Comparison of ENCODE assay signal across 14 mouse cellular contexts in genomic region chr4:7642878-7643590, GRCm38 (mm10).
DNase-seq lines count a peak whose midpoint lies in the region; ATAC-seq lines count a peak whose summit lies in the region.
"Had no signal": no experiment of that assay in that cellular context is flagged by ENCODE, and none has a peak within 500 bp of the region (broad histone marks: within the 10 kb centered on the region; RNA-seq: fewer than 3 reads in every experiment).

No protein-coding gene starts in this region.

- DNase-seq in left cerebral cortex, adult 8-10 months (ENCODE audit: low spot score in 2 of 2) = peak; percentile 1 to 6
- no peak for DNase-seq in left cerebral cortex, postnatal 4 days
- DNase-seq in embryonic facial prominence, embryonic 14.5 days (ENCODE audit: low spot score) = peak; percentile 6
- DNase-seq in layer of hippocampus, adult 8-10 months (ENCODE audit: low spot score in 2 of 2) = peak; percentile 17 to 20
- no peak for DNase-seq in heart, postnatal 10 days
- DNase-seq: cerebellum, postnatal 25 days; gastrocnemius, postnatal 36 days; spleen, adult 18-20 months had no signal

- no peak overlapping the region for H3K9ac ChIP-seq in embryonic facial prominence, embryonic 14.5 days (ENCODE audit: low read depth, low read length)
- H3K9ac ChIP-seq in midbrain, embryonic 15.5 days = no peak overlapping the region
- no peak overlapping the region for H3K9ac ChIP-seq in intestine, embryonic 16.5 days (ENCODE audit: low read depth, low read length)
- H3K9ac ChIP-seq: heart, embryonic 13.5 days; limb, embryonic 15.5 days; lung, embryonic 15.5 days had no signal

- 0 out of 2 replicates have a peak, but pooled peaks cover 2% of the 10 kb centered on the region for H3K9me3 ChIP-seq in embryonic facial prominence, embryonic 14.5 days (ENCODE audit: control insufficient read depth, low read length)
- H3K9me3 ChIP-seq in midbrain, embryonic 15.5 days = no peaks in the 10 kb centered on the region
- no peaks in the 10 kb centered on the region for H3K9me3 ChIP-seq in intestine, embryonic 16.5 days (ENCODE audit: control insufficient read depth, low read length)
- H3K9me3 ChIP-seq: limb, embryonic 15.5 days; lung, embryonic 15.5 days had no signal

- 59% methylated on average over 8 of the region's 8 CpGs for WGBS in embryonic facial prominence, embryonic 14.5 days
- WGBS in midbrain, embryonic 15.5 days = 34% methylated on average over 8 of the region's 8 CpGs
- 80% methylated on average over 8 of the region's 8 CpGs for WGBS in intestine, embryonic 16.5 days

- H3K4me1 ChIP-seq in embryonic facial prominence, embryonic 14.5 days (ENCODE audit: control insufficient read depth, insufficient read depth, low read length) = no peaks in the 10 kb centered on the region
- H3K4me1 ChIP-seq in midbrain, embryonic 15.5 days = peaks cover 7% of the 10 kb centered on the region
- no peaks in the 10 kb centered on the region for H3K4me1 ChIP-seq in intestine, embryonic 16.5 days (ENCODE audit: control insufficient read depth, insufficient read depth, low read length)
- H3K4me1 ChIP-seq: heart, embryonic 13.5 days; limb, embryonic 15.5 days; lung, embryonic 15.5 days had no signal

- H3K4me2 ChIP-seq in embryonic facial prominence, embryonic 14.5 days (ENCODE audit: low read depth, low read length) = no peak overlapping the region
- H3K4me2 ChIP-seq in midbrain, embryonic 15.5 days = peak overlapping the region; percentile 21
- H3K4me2 ChIP-seq in intestine, embryonic 16.5 days (ENCODE audit: low read depth, low read length) = no peak overlapping the region
- H3K4me2 ChIP-seq: heart, embryonic 13.5 days; limb, embryonic 15.5 days; lung, embryonic 15.5 days had no signal

- H3K36me3 ChIP-seq in embryonic facial prominence, embryonic 14.5 days (ENCODE audit: control insufficient read depth, insufficient read depth, low read length) = no peaks in the 10 kb centered on the region
- no peaks in the 10 kb centered on the region for H3K36me3 ChIP-seq in midbrain, embryonic 15.5 days (replicated peaks)
- H3K36me3 ChIP-seq in intestine, embryonic 16.5 days (ENCODE audit: control insufficient read depth, insufficient read depth, low read length) = no peaks in the 10 kb centered on the region
- H3K36me3 ChIP-seq: heart, embryonic 13.5 days; limb, embryonic 15.5 days; lung, embryonic 15.5 days had no signal

- no peak overlapping the region for H3K4me3 ChIP-seq in embryonic facial prominence, embryonic 14.5 days (ENCODE audit: low read depth, low read length)
- no peak overlapping the region for H3K4me3 ChIP-seq in midbrain, embryonic 15.5 days
- no peak overlapping the region for H3K4me3 ChIP-seq in intestine, embryonic 16.5 days (ENCODE audit: low read length)
- H3K4me3 ChIP-seq: heart, embryonic 13.5 days; limb, embryonic 15.5 days; lung, embryonic 15.5 days had no signal

- H3K27ac ChIP-seq in embryonic facial prominence, embryonic 14.5 days (replicated peaks; ENCODE audit: low read depth, low read length) = no peak overlapping the region
- peak overlapping the region; percentile 4; the same call in 1 of the 2 replicates for H3K27ac ChIP-seq in midbrain, embryonic 15.5 days
- H3K27ac ChIP-seq in intestine, embryonic 16.5 days (ENCODE audit: low read length) = no peak overlapping the region
- H3K27ac ChIP-seq: heart, embryonic 13.5 days; hindbrain, postnatal 0 days; limb, embryonic 15.5 days; lung, embryonic 15.5 days had no signal

- ATAC-seq in embryonic facial prominence, embryonic 14.5 days (ENCODE audit: low read depth) = no peak
- peak; percentile 93 for ATAC-seq in midbrain, embryonic 15.5 days (replicated peaks)
- ATAC-seq in intestine, embryonic 16.5 days = no peak
- ATAC-seq: hindbrain, postnatal 0 days had no signal

- no peaks in the 10 kb centered on the region for H3K27me3 ChIP-seq in embryonic facial prominence, embryonic 14.5 days (replicated peaks; ENCODE audit: control insufficient read depth, insufficient read depth, low read length)
- no peaks in the 10 kb centered on the region for H3K27me3 ChIP-seq in midbrain, embryonic 15.5 days (replicated peaks)
- no peaks in the 10 kb centered on the region for H3K27me3 ChIP-seq in intestine, embryonic 16.5 days (replicated peaks; ENCODE audit: control insufficient read depth, insufficient read depth, low read length)
- H3K27me3 ChIP-seq: heart, embryonic 13.5 days; limb, embryonic 15.5 days; lung, embryonic 15.5 days had no signal

- intact Hi-C loops in left cerebral cortex, postnatal 4 days (cut with DNase I) = no loop called here
- intact Hi-C loops in heart, postnatal 10 days (cut with DNase I) = no loop called here

Comparison
In these comparisons a context has a peak if more than half of its experiments do, and no peak if none do; other contexts are left out.
1. DNase-seq: peak in left cerebral cortex, adult 8-10 months (2 of 2), embryonic facial prominence, embryonic 14.5 days (single experiment) and layer of hippocampus, adult 8-10 months (2 of 2); none in left cerebral cortex, postnatal 4 days (single experiment) and heart, postnatal 10 days (0 of 2).